Mouse (Mus musculus) E14TG2a.4 (cell line): ENCODE measurements around the gene Prickle1.
A peak's percentile ranks its signal among the peaks of the same experiment; 100 is the strongest.

Experiments
- H3K27me3 ChIP-seq: 2 replicates; pipeline ENCODE4 v1.6.1; 2014; ENCODE audit warnings: low read length, control low read depth; ENCODE audit not compliant: insufficient read depth
- H3K36me3 ChIP-seq: 2 replicates; pipeline ENCODE4 v1.6.1; 2014; ENCODE audit warnings: low read length, control low read depth; ENCODE audit not compliant: insufficient read depth
- H3K4me1 ChIP-seq: replicated peaks from 2 replicates; pipeline ENCODE4 v1.6.1; 2014; ENCODE audit warnings: low read depth, low read length, control low read depth
- H3K4me3 ChIP-seq: replicated peaks from 2 replicates; pipeline ENCODE4 v1.5.1; 2014; ENCODE audit warnings: mild to moderate bottlenecking, low read length
- H3K9me3 ChIP-seq: 2 replicates; pipeline ENCODE4 v1.6.1; 2014; ENCODE audit warnings: low read length, control low read depth
- CTCF ChIP-seq: conservative IDR thresholded peaks from 2 replicates; pipeline ENCODE4 v1.5.1; 2014; ENCODE audit warnings: low read length
- NANOG ChIP-seq: IDR thresholded peaks from 2 replicates; pipeline ENCODE4 v1.6.1; 2014; ENCODE audit warnings: borderline replicate concordance, low read length, mixed read lengths
- POU5F1 ChIP-seq: IDR thresholded peaks from 2 replicates; pipeline ENCODE4 v1.6.1; 2014; ENCODE audit warnings: low read length, borderline replicate concordance

Gene Prickle1

DNA sequence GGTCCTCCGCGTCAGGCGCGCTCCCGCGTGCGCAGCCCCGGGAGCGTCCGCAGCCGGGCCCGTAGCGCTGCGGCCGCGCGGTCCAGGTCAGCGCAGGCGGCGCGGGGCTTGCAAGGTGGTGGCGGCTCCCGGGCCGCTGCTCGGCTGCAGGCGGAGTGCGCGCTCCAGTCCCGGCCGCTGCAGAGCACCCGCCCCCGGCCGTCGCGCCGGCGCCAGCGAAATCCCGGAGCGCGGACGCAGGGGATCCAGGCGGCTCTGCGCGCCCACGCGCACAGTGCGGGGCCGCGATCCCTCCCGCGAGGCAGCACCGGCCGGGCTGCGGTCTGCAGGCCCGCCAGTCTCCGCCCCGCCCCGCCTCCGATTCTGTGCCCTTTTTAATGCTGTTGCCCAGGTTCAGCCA lies at the start of gene Prickle1:
TSS of gene Prickle1 (minus strand) at position 146 of the 400 bp plus-strand sequence.
- Histone ChIP-seq H3K27me3 (peaks cover 73% of the 10 kb centered on the region), H3K9me3 (no peaks in the 10 kb centered on the region), H3K4me3 (peak within 1 kb of the TSS; percentile 85), H3K4me1 (peaks cover 19% of the 10 kb centered on the region), H3K36me3 (no peaks in the 10 kb centered on the region)
- no peak for TF ChIP-seq POU5F1
- no peak for TF ChIP-seq NANOG
- no peak for TF ChIP-seq CTCF

DNA sequence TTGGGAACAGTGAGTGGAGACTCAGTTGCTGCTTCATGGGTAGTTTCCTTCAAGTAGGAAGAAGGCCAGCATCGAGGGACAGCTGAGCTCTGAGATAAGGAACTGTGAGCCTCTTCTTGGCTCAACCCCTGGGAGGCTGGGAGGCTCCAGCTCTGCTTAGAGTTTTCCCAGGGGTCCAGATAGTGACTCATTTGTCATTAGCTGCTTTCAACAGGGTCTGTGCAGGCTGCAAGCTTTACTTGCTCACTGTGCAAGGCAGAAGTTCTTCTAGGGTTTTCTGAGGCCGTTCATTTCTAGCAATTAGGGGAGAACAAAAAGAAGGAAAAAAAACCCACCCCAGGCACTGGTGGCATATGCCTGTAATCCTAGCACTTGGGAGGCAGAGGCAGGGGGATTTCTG lies 44.5 kb upstream of the Prickle1 start:
- H3K4me3 ChIP-seq: no peak overlapping the region
- no peaks in the 10 kb centered on the region for H3K4me1 ChIP-seq
- H3K9me3 ChIP-seq: peaks cover 16% of the 10 kb centered on the region; the same call in 1 of the 2 replicates
- H3K36me3 ChIP-seq: no peaks in the 10 kb centered on the region
- no peak for TF ChIP-seq POU5F1
- no peak for TF ChIP-seq NANOG
- no peak for TF ChIP-seq CTCF
- H3K27me3 ChIP-seq: no peaks in the 10 kb centered on the region

DNA sequence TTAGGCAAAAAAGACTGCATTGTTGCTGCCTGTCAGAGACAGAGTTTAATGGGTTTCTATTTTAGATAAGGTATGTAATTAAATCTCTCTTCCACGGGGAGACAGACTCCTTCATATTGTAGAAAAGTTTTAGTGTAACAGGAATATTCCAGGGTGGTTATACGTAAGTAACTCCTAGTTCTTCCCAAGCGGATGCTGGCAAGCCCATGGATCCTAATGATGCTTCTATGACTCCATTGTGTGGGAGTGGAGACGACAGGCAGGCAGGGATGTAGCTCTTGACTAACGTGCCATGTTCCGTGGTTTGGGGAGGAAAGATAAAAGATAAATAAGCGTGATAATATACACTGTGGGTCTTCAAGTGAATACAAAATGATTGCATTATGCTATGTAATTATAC lies 41.3 kb upstream of the Prickle1 start:
- Histone ChIP-seq H3K9me3 (peaks cover 16% of the 10 kb centered on the region; the same call in 1 of the 2 replicates), H3K4me1 (no peaks in the 10 kb centered on the region), H3K36me3 (no peaks in the 10 kb centered on the region), H3K27me3 (no peaks in the 10 kb centered on the region), H3K4me3 (no peak overlapping the region)
- TF ChIP-seq POU5F1 (no peak), NANOG (no peak), CTCF (no peak)

DNA sequence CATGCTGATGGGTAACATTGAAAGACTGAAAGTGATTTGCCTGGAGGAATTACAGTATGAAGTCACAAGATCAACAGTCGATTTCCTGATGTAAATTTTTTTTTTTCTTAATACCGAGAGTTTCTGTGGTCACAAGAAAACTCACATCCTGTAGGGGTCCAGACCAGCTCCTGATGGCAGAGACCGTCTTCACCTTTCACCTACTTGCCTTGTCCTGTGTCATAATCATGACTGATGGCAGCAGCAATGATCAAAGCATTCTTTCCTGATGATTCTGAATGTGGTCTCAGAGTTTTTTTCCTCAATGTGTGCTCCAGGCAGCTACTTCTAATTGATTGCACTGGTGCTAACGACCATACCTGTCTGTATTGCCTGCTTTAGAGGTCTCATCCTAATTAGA lies 39.9 kb upstream of the Prickle1 start:
- H3K27me3 ChIP-seq: no peaks in the 10 kb centered on the region
- TF ChIP-seq CTCF (no peak), POU5F1 (no peak), NANOG (no peak)
- no peak overlapping the region for H3K4me3 ChIP-seq
- H3K4me1 ChIP-seq: no peaks in the 10 kb centered on the region
- no peaks in the 10 kb centered on the region for H3K36me3 ChIP-seq
- H3K9me3 ChIP-seq: peaks cover 10% of the 10 kb centered on the region; the same call in 1 of the 2 replicates

- no peak overlapping the region for H3K4me3 ChIP-seq
- TF ChIP-seq NANOG (no peak), CTCF (no peak), POU5F1 (no peak)
- H3K27me3 ChIP-seq: no peaks in the 10 kb centered on the region
- peaks cover 10% of the 10 kb centered on the region; the same call in 1 of the 2 replicates for H3K9me3 ChIP-seq
- H3K36me3 ChIP-seq: no peaks in the 10 kb centered on the region
- no peaks in the 10 kb centered on the region for H3K4me1 ChIP-seq
These were observed 38.8 kb upstream of the Prickle1 start for GRCm38 (mm10) chr15:93634536-93634935.

GRCm38 (mm10) chr15:93630001-93630541 lies 34.4 kb upstream of the Prickle1 start:
- Histone ChIP-seq H3K4me3 (no peak overlapping the region), H3K27me3 (no peaks in the 10 kb centered on the region), H3K36me3 (no peaks in the 10 kb centered on the region), H3K4me1 (peaks cover 12% of the 10 kb centered on the region), H3K9me3 (no peaks in the 10 kb centered on the region)
- TF ChIP-seq CTCF: no peak
- TF ChIP-seq NANOG: no peak
- TF ChIP-seq POU5F1: no peak

DNA sequence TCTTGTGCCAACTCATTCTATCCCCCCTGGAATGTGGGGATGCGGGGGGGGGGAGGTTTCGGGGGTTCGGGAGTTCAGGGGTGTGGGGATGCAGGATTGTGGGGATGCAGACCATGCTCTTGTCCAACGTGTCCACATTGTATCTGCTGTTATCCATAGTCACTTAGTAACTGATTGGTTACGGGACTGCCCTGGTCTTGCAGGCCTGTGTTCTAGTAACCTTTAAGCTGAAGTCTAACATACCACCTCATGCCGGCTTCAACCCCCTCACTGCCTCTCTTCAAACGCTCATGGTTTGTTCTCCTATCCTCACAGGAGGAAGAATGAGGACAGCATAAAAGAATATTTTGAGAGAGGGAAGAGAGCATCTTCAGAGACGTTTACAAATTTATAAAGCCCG lies 33.5 kb upstream of the Prickle1 start:
- Histone ChIP-seq H3K27me3 (no peaks in the 10 kb centered on the region), H3K36me3 (no peaks in the 10 kb centered on the region), H3K4me1 (peaks cover 12% of the 10 kb centered on the region), H3K4me3 (no peak overlapping the region), H3K9me3 (no peaks in the 10 kb centered on the region)
- no peak for TF ChIP-seq CTCF
- no peak for TF ChIP-seq POU5F1
- no peak for TF ChIP-seq NANOG

GRCm38 (mm10) chr15:93627836-93628797 lies 32.4 kb upstream of the Prickle1 start:
- no peaks in the 10 kb centered on the region for H3K36me3 ChIP-seq
- H3K4me3 ChIP-seq: peak overlapping the region; percentile 49
- H3K9me3 ChIP-seq: no peaks in the 10 kb centered on the region
- H3K4me1 ChIP-seq: peaks cover 12% of the 10 kb centered on the region
- TF ChIP-seq CTCF: no peak
- no peak for TF ChIP-seq POU5F1
- TF ChIP-seq NANOG: no peak
- H3K27me3 ChIP-seq: no peaks in the 10 kb centered on the region
